Mouse (Mus musculus): ENCODE results near the gene Fut2.
A peak's percentile ranks its signal among the peaks of the same experiment; 100 is the strongest.

The Fut2 gene

GRCm38 (mm10) chr7:45640191-45640957 is 25.8 kb downstream of the Fut2 start:
- no peak for DNase-seq (ENCODE audit: extremely low read depth, insufficient read length, low spot score)

- no peak for DNase-seq (ENCODE audit: extremely low read depth, insufficient read length, low spot score)
These were observed 26.6 kb downstream of the Fut2 start, which contains the start of gene Mamstr for GRCm38 (mm10) chr7:45639561-45640027. Gene Mamstr, plus strand, starts transcription at chr7:45639977.

GRCm38 (mm10) chr7:45638623-45639401 is 27.4 kb downstream of the Fut2 start:
- DNase-seq (ENCODE audit: extremely low read depth, insufficient read length, low spot score): no peak

GRCm38 (mm10) chr7:45637710-45638109 is 28.5 kb downstream of the Fut2 start:
- DNase-seq (ENCODE audit: extremely low read depth, insufficient read length, low spot score): no peak

- no peak for DNase-seq (ENCODE audit: extremely low read depth, insufficient read length, low spot score)
These were observed 30.2 kb downstream of the Fut2 start for GRCm38 (mm10) chr7:45635711-45636688.

- DNase-seq (ENCODE audit: extremely low read depth, insufficient read length, low spot score): no peak
These were observed 31.1 kb downstream of the Fut2 start for GRCm38 (mm10) chr7:45634946-45635681.

GRCm38 (mm10) chr7:45632499-45632898 is 33.7 kb downstream of the Fut2 start:
- DNase-seq (ENCODE audit: extremely low read depth, insufficient read length, low spot score): no peak

GRCm38 (mm10) chr7:45630064-45630907 is 35.9 kb downstream of the Fut2 start:
- DNase-seq (ENCODE audit: extremely low read depth, insufficient read length, low spot score): no peak

- DNase-seq (ENCODE audit: extremely low read depth, insufficient read length, low spot score): no peak
These were observed 37.6 kb downstream of the Fut2 start for GRCm38 (mm10) chr7:45628364-45629294.

- no peak for DNase-seq (ENCODE audit: extremely low read depth, insufficient read length, low spot score)
These were observed 38.9 kb downstream of the Fut2 start, which contains the start of gene Rasip1 for GRCm38 (mm10) chr7:45627261-45627660. Gene Rasip1, plus strand, starts transcription at chr7:45627488.

GRCm38 (mm10) chr7:45626571-45627076 is 39.6 kb downstream of the Fut2 start:
- no peak for DNase-seq (ENCODE audit: extremely low read depth, insufficient read length, low spot score)

GRCm38 (mm10) chr7:45625481-45625880 is 40.7 kb downstream of the Fut2 start:
- DNase-seq (ENCODE audit: extremely low read depth, insufficient read length, low spot score): no peak

- no peak for DNase-seq (ENCODE audit: extremely low read depth, insufficient read length, low spot score)
These were observed 41.5 kb downstream of the Fut2 start for GRCm38 (mm10) chr7:45624718-45625117.

- peak; percentile 35 for DNase-seq (ENCODE audit: extremely low read depth, insufficient read length, low spot score)
These were observed 42.7 kb downstream of the Fut2 start for GRCm38 (mm10) chr7:45623507-45623906.

- DNase-seq (ENCODE audit: extremely low read depth, insufficient read length, low spot score): no peak
These were observed 44.8 kb downstream of the Fut2 start, which contains the start of gene Izumo1 for GRCm38 (mm10) chr7:45621443-45621842. Gene Izumo1, plus strand, starts transcription at chr7:45621811.

- DNase-seq (ENCODE audit: extremely low read depth, insufficient read length, low spot score): no peak
These were observed 46.6 kb downstream of the Fut2 start for GRCm38 (mm10) chr7:45619592-45619991.

GRCm38 (mm10) chr7:45618316-45618715 is 47.9 kb downstream of the Fut2 start:
- no peak for DNase-seq (ENCODE audit: extremely low read depth, insufficient read length, low spot score)
